Mouse (Mus musculus) embryonic fibroblast, embryonic 13.5 days (primary cell): Measurements from ENCODE around the gene Atp8b3.

Source experiments
- CTCF ChIP-seq: IDR thresholded peaks from 2 replicates; pipeline ENCODE4 v1.5.1; 2011; ENCODE audit warnings: mild to moderate bottlenecking, control low read depth, low read length, moderate library complexity, borderline replicate concordance; ENCODE audit not compliant: insufficient read depth
- POLR2A ChIP-seq: IDR thresholded peaks from 2 replicates; pipeline ENCODE4 v1.6.1; 2011; ENCODE audit warnings: low read depth, mild to moderate bottlenecking, control low read depth, low read length, moderate library complexity

DNA sequence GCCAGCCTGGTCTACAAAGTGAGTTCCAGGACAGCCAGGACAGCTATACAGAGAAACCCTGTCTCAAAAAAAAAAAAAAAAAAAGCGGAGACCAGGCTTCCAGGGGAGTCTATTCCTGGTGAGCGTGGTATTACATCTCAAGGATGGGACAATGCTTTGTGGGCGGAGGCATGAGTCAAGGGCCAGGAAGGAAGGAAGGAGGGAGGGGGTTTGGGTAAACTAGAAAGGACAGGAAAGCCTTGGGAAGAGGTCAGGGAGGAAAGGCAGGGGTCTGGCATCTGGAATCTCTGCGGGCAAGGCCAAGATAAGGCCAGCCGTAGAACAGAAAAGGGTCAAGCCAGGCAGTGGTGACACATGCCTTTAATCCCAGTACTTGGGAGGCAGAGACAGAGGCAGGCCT is 569 bp upstream of the Atp8b3 start:
- TF ChIP-seq CTCF (no peak), POLR2A (no peak)
